Mouse (Mus musculus): ENCODE data around the gene Gm6217.
"Not testable (repeated sequence)": the region's sequence is repeated elsewhere in the genome, so short reads cannot be mapped to it uniquely, and the experiment has no call there.

GRCm38 (mm10) chr1:82955913-82956312, 24.7 kb upstream of the Gm6217 start, which contains the start of gene Gm7544:
- TF ChIP-seq CTCF (IDR thresholded peaks at IDR 0.05; ENCODE audit: control insufficient read depth, insufficient read depth, insufficient read length); MYOD1 (IDR thresholded peaks at IDR 0.05; ENCODE audit: control insufficient read depth, insufficient read length, low read depth); FOSL1 (IDR thresholded peaks at IDR 0.05; ENCODE audit: insufficient read depth, low read length, poor library complexity, severe bottlenecking); USF1 (IDR thresholded peaks at IDR 0.05; ENCODE audit: low read depth); CEBPB (IDR thresholded peaks at IDR 0.05; ENCODE audit: low read depth); MAX (IDR thresholded peaks at IDR 0.05): not testable (repeated sequence)

All from C2C12 (cell line).